Mouse (Mus musculus) cerebellum, adult (tissue): Measurements from ENCODE around the gene Ndufb4.
"Not testable (repeated sequence)": the region's sequence is repeated elsewhere in the genome, so short reads cannot be mapped to it uniquely, and the experiment has no call there.

ENCODE experiments used
- ATAC-seq: cut with Nextera tagmentation; 2 replicates; pipeline ENCODE4 v1.9.2; 2017; ENCODE audit warnings: mild to moderate bottlenecking, moderate library complexity, mixed read lengths; ENCODE audit not compliant: insufficient number of reproducible peaks, low FRiP score, low TSS enrichment

Ndufb4 gene

GRCm38 (mm10) chr16:37653731-37654657 lies at the start of gene Ndufb4:
Gene Ndufb4, minus strand, starts transcription at chr16:37654453.
- peak; percentile 90 for ATAC-seq

GRCm38 (mm10) chr16:37703884-37704283 lies 49.6 kb upstream of the Ndufb4 start:
- no peak for ATAC-seq

- ATAC-seq, result not testable (repeated sequence)
These were observed 45.8 kb upstream of the Ndufb4 start for GRCm38 (mm10) chr16:37700071-37700470.

- ATAC-seq, result no peak
These were observed 44.5 kb upstream of the Ndufb4 start for GRCm38 (mm10) chr16:37698767-37699166.

- ATAC-seq, result no peak
These were observed 43.0 kb upstream of the Ndufb4 start for GRCm38 (mm10) chr16:37697271-37697670.

- no peak for ATAC-seq
These were observed 36.9 kb upstream of the Ndufb4 start for GRCm38 (mm10) chr16:37690932-37691730.

- ATAC-seq, result no peak
These were observed 36.2 kb upstream of the Ndufb4 start for GRCm38 (mm10) chr16:37690465-37690864.

GRCm38 (mm10) chr16:37689934-37690333 lies 35.7 kb upstream of the Ndufb4 start:
- ATAC-seq, result no peak

GRCm38 (mm10) chr16:37689251-37689926 lies 35.1 kb upstream of the Ndufb4 start:
- ATAC-seq, result no peak

GRCm38 (mm10) chr16:37688181-37688580 lies 33.9 kb upstream of the Ndufb4 start:
- ATAC-seq, result no peak

GRCm38 (mm10) chr16:37687301-37687980 lies 33.2 kb upstream of the Ndufb4 start:
- no peak for ATAC-seq

- ATAC-seq, result no peak
These were observed 32.6 kb upstream of the Ndufb4 start for GRCm38 (mm10) chr16:37686834-37687233.

- ATAC-seq, result no peak
These were observed 31.8 kb upstream of the Ndufb4 start for GRCm38 (mm10) chr16:37685946-37686600.

- peak; percentile 60 for ATAC-seq
These were observed 30.6 kb upstream of the Ndufb4 start for GRCm38 (mm10) chr16:37684634-37685441.

GRCm38 (mm10) chr16:37684259-37684633 lies 30.0 kb upstream of the Ndufb4 start:
- ATAC-seq, result no peak

- 0 out of 2 replicates have a peak, but pooled peaks have one; percentile 22 for ATAC-seq
These were observed 29.2 kb upstream of the Ndufb4 start for GRCm38 (mm10) chr16:37683154-37684130.

- 0 out of 2 replicates have a peak, but pooled peaks have one; percentile 33 for ATAC-seq
These were observed 28.2 kb upstream of the Ndufb4 start for GRCm38 (mm10) chr16:37682309-37682975.
